Mouse (Mus musculus): Measurements from ENCODE around the gene Tcf7l1. TPM values are rescaled to one million over a fixed set of nuclear protein-coding genes. Genes with fewer than 3 reads are reported as not detected.

Gene Tcf7l1
- total and polyA plus RNA-seq, 3 experiments = not detected

- Histone ChIP-seq H3K36me3 (ENCODE audit: control insufficient read depth in 1 of 2, insufficient read depth in 2 of 2, low read length in 2 of 2) (no peaks in the 10 kb centered on the region), H3K9me3 (replicated peaks; ENCODE audit: insufficient read depth, low read length) (no peaks in the 10 kb centered on the region), H3K9ac (ENCODE audit: control insufficient read depth, low read depth, low read length, poor library complexity, severe bottlenecking) (no peak overlapping the region), H3K27ac (ENCODE audit: control insufficient read depth, low read depth, low read length) (no peak overlapping the region), H3K79me2 (ENCODE audit: control insufficient read depth, insufficient read depth, low read length, poor library complexity) (no peaks in the 10 kb centered on the region), H3K4me3 (ENCODE audit: control insufficient read depth in 1 of 2, insufficient read depth in 1 of 2, low read depth in 2 of 2, low read length in 2 of 2) (no peak overlapping the region), H3K27me3 (ENCODE audit: control insufficient read depth in 1 of 2, insufficient read depth in 2 of 2, low read length in 2 of 2) (peaks cover 0 to 2% of the 10 kb centered on the region in 2 experiments; a peak in 1 of 4 replicates), H3K4me1 (ENCODE audit: control insufficient read depth in 1 of 2, insufficient read depth in 2 of 2, low read length in 2 of 2) (no peaks in the 10 kb centered on the region)
- no peak for TF ChIP-seq SIN3A (IDR thresholded peaks at IDR 0.05; ENCODE audit: low read length)
- TF ChIP-seq JUND (IDR thresholded peaks at IDR 0.05; ENCODE audit: low read depth, low read length) = no peak
- no peak for TF ChIP-seq ZKSCAN1 (IDR thresholded peaks at IDR 0.05; ENCODE audit: low read depth, low read length)
- no peak for TF ChIP-seq NRF1 (IDR thresholded peaks at IDR 0.05; ENCODE audit: insufficient read depth, low read depth, low read length, poor library complexity, severe bottlenecking)
- no peak for TF ChIP-seq KAT2A (conservative IDR thresholded peaks at IDR 0.05; ENCODE audit: low read depth, low read length)
- TF ChIP-seq SMC3 (IDR thresholded peaks at IDR 0.05; ENCODE audit: low read depth, low read length) = no peak
- no peak for TF ChIP-seq ELF1 (IDR thresholded peaks at IDR 0.05; ENCODE audit: low read depth, low read length)
- no peak for TF ChIP-seq POLR2AphosphoS5 (IDR thresholded peaks at IDR 0.05; ENCODE audit: borderline replicate concordance, low read depth, low read length)
- no peak for TF ChIP-seq USF1 (IDR thresholded peaks at IDR 0.05; ENCODE audit: low read depth, low read length)
- no peak for TF ChIP-seq HCFC1 (IDR thresholded peaks at IDR 0.05; ENCODE audit: low read depth, low read length)
- TF ChIP-seq GABPA (IDR thresholded peaks at IDR 0.05; ENCODE audit: low read depth, low read length) = no peak
- TF ChIP-seq CHD1 (IDR thresholded peaks at IDR 0.05; ENCODE audit: low read depth, low read length) = no peak
- no peak for TF ChIP-seq ZNF384 (IDR thresholded peaks at IDR 0.05; ENCODE audit: low read depth, low read length)
- DNase-seq (ENCODE audit: low read depth, low spot score) = no peak
These were observed 27.4 kb downstream of the Tcf7l1 start for GRCm38 (mm10) chr6:72761645-72762044.

GRCm38 (mm10) chr6:72758239-72759017, 30.6 kb downstream of the Tcf7l1 start:
- Histone ChIP-seq H3K9me3 (replicated peaks; ENCODE audit: insufficient read depth, low read length) (no peaks in the 10 kb centered on the region), H3K79me2 (ENCODE audit: control insufficient read depth, insufficient read depth, low read length, poor library complexity) (no peaks in the 10 kb centered on the region), H3K4me3 (ENCODE audit: control insufficient read depth in 1 of 2, insufficient read depth in 1 of 2, low read depth in 2 of 2, low read length in 2 of 2) (no peak overlapping the region), H3K9ac (ENCODE audit: control insufficient read depth, low read depth, low read length, poor library complexity, severe bottlenecking) (no peak overlapping the region), H3K4me1 (ENCODE audit: control insufficient read depth in 1 of 2, insufficient read depth in 2 of 2, low read length in 2 of 2) (no peaks in the 10 kb centered on the region), H3K27ac (ENCODE audit: control insufficient read depth, low read depth, low read length) (no peak overlapping the region), H3K36me3 (ENCODE audit: control insufficient read depth in 1 of 2, insufficient read depth in 2 of 2, low read length in 2 of 2) (no peaks in the 10 kb centered on the region), H3K27me3 (ENCODE audit: control insufficient read depth in 1 of 2, insufficient read depth in 2 of 2, low read length in 2 of 2) (peaks cover 0 to 2% of the 10 kb centered on the region in 2 experiments; a peak in 1 of 4 replicates)
- TF ChIP-seq POLR2A (IDR thresholded peaks at IDR 0.05; ENCODE audit: control insufficient read depth in 1 of 2, insufficient read depth in 1 of 2, low read depth in 1 of 2, low read length in 2 of 2, poor library complexity in 1 of 2) = no peak
- no peak for TF ChIP-seq GABPA (IDR thresholded peaks at IDR 0.05; ENCODE audit: low read depth, low read length)
- TF ChIP-seq CTCF (IDR thresholded peaks at IDR 0.05 in 2 of 3, conservative IDR thresholded peaks at IDR 0.05 in 1 of 3; ENCODE audit: control insufficient read depth in 1 of 3, insufficient read depth in 1 of 3, low read depth in 2 of 3, low read length in 3 of 3, poor library complexity in 1 of 3, severe bottlenecking in 1 of 3) = no peak
- TF ChIP-seq RAD21 (IDR thresholded peaks at IDR 0.05; ENCODE audit: low read depth, low read length) = no peak
- no peak for TF ChIP-seq SMC3 (IDR thresholded peaks at IDR 0.05; ENCODE audit: low read depth, low read length)
- no peak for TF ChIP-seq CHD1 (IDR thresholded peaks at IDR 0.05; ENCODE audit: low read depth, low read length)
- TF ChIP-seq MEF2A (IDR thresholded peaks at IDR 0.05; ENCODE audit: extremely low read depth, insufficient replicate concordance, low read depth, low read length, poor library complexity, severe bottlenecking) = no peak
- TF ChIP-seq ELF1 (IDR thresholded peaks at IDR 0.05; ENCODE audit: low read depth, low read length) = no peak
- DNase-seq (ENCODE audit: low read depth, low spot score) = no peak
